Mouse (Mus musculus): ENCODE measurements around the gene Exosc8.
"Not testable (repeated sequence)": the region's sequence is repeated elsewhere in the genome, so short reads cannot be mapped to it uniquely, and the experiment has no call there.

The Exosc8 gene

DNA sequence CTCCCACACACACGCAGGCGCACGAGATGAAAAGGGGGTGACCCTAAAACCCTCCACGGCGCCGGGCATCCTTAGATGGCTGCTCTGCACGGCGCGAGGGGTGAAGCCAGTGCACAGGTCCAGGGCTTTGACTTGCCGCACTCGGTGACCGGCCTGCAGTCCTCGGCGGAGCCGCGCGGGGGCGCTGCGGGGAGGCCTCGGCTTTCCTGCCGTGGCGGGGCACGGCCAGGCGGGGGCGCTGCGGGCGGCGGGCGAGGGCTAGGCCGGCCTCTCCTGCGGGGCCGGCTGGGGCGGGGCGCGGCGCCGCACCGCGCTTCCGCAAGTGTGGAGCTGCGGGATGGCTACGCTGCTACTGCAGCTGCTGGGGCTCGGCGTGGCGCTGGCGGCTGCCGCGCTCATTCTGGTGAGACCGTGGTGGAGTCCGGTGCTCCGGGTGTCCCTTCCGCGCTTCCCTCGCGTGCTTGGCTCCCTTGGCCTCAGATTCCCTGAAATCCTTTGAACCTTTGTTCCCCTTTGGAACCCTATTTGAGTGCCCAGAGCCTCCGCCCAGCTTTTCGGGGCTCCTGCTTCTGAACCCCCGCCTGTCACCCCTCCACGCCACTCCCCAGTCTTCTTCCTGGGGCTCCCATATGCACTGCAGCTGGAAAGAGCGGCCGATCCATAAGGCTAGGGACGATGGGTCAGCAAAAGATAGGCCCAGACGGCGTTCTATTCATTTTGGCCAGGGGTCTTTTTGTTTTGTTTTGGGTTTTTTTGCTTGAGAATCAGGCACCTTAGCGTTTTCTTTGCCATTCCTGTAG is at the start of gene Exosc8, which contains the start of gene Alg5:
Exosc8 (minus strand) TSS at position 147 of the 800 bp plus-strand sequence.
Alg5 (plus strand) TSS at position 293 of the 800 bp plus-strand sequence.
- peak; percentile 73 to 74 for DNase-seq (ENCODE audit: low spot score in 2 of 2)

GRCm38 (mm10) chr3:54775989-54776631 is 40.9 kb upstream of the Exosc8 start:
- DNase-seq (ENCODE audit: low spot score in 2 of 2): no peak

GRCm38 (mm10) chr3:54773613-54774012 is 38.4 kb upstream of the Exosc8 start:
- no peak for DNase-seq (ENCODE audit: low spot score in 2 of 2)

GRCm38 (mm10) chr3:54769349-54770275 is 34.4 kb upstream of the Exosc8 start:
- DNase-seq (ENCODE audit: low spot score in 2 of 2): no peak

GRCm38 (mm10) chr3:54768592-54768991 is 33.4 kb upstream of the Exosc8 start:
- no peak for DNase-seq (ENCODE audit: low spot score in 2 of 2)

DNA sequence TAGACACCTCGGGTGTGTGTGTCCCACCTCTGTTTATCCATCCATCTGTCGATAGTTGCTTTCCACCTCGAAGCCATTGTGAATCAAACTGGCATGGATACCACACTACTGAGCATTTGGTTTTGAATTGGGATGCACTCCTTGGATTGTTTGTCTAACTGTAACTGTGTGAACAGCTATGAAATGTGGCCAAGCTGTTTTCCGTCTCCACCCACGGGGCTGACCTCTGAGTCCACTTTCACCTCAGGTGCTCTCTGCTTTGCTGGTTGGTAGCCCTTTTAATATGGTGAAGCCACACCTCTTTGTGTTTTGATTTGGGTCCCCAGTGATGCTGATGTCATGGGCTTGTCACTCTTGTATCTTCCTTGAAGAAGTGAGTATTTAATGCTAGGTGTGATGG is 31.6 kb upstream of the Exosc8 start:
- DNase-seq (ENCODE audit: low spot score in 2 of 2): no peak

- DNase-seq (ENCODE audit: low spot score in 2 of 2): no peak
These were observed 30.8 kb upstream of the Exosc8 start for GRCm38 (mm10) chr3:54766034-54766433.

GRCm38 (mm10) chr3:54765521-54765920 is 30.3 kb upstream of the Exosc8 start:
- not testable (repeated sequence) for DNase-seq (ENCODE audit: low spot score in 2 of 2)

DNA sequence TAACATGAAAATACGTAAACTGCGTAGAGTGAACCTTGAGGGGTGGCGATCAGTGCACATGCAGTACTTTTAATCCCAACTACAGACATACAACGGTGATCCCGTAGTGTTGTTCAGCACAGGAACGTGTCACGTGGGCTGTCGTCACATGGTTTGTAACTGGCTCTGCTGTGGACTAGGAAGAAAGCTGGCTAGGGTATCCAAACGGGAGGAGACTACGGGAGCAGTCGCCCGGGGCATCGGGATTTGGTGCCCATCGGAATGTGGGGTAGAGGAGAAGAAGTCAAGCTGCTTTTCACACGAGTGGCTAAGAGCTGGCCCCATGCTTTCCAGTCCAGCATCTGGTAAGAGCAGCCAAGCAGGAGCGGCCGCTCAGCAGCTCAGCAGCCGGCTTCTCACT is 29.2 kb upstream of the Exosc8 start:
- DNase-seq (ENCODE audit: low spot score in 2 of 2): peak; percentile 7 to 31

- DNase-seq (ENCODE audit: low spot score in 2 of 2): no peak
These were observed 26.1 kb upstream of the Exosc8 start for GRCm38 (mm10) chr3:54761258-54761657.

DNA sequence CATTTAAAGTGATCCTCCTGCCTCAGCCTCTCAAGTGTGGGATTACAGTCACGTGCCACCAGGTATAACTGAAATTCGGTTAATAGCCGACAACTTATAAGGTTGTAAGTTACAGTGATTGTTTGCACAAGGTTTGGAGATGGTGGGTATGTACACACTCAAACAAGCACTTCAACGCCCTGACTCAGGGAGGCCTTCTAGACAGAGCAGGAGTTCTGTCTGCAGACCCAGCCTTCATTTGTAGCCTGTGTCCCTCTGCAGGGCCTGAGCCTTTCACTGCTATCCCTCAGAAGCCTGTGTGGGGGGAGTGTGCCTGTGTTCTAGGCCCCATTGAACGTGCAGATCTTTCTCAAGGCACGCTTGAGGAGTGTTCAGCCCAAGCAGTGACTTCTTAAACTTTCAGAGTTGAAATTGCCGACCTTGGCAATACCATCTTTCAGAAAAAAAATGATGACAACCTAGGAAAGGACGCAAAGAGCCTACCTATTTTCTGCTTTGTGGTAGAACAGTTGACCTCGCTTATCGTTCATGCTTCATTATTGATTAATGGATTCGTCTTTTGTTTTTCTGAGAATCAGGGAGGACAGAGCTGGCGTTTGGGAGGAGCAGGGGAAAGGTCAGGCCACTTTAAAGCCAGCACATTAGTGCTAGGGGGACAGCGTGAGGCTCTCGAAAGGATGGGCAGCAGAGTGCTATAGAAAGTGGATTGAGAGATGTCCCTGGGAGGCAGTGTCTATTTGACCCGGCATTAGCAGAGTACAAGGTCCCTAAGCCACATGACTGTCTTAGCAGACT is 25.3 kb upstream of the Exosc8 start:
- no peak for DNase-seq (ENCODE audit: low spot score in 2 of 2)

DNA sequence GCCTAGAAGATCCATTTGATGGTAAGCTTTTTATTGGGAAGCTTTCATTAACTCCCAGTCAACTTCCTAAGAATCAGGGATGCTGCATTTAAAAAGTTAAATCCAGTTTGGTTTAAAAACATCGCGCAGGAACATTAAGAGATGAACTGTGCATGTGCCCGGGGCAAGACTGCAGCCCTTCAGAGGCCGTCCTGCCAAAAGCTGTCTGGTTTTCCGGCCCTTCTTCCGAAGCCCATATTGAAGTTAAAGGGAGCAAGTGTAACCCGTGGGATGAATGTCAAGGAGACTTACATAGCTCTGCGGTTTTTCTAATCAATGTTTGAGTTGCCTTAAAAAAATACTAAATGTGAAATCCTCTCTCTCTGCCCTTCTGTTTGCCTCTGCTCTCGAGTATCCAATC is 24.0 kb upstream of the Exosc8 start:
- DNase-seq (ENCODE audit: low spot score in 2 of 2): no peak

- DNase-seq (ENCODE audit: low spot score in 2 of 2): no peak
These were observed 22.3 kb upstream of the Exosc8 start for GRCm38 (mm10) chr3:54757446-54757845.

- peak; percentile 32 to 35 for DNase-seq (ENCODE audit: low spot score in 2 of 2)
These were observed 20.9 kb upstream of the Exosc8 start for GRCm38 (mm10) chr3:54756058-54756457.

DNA sequence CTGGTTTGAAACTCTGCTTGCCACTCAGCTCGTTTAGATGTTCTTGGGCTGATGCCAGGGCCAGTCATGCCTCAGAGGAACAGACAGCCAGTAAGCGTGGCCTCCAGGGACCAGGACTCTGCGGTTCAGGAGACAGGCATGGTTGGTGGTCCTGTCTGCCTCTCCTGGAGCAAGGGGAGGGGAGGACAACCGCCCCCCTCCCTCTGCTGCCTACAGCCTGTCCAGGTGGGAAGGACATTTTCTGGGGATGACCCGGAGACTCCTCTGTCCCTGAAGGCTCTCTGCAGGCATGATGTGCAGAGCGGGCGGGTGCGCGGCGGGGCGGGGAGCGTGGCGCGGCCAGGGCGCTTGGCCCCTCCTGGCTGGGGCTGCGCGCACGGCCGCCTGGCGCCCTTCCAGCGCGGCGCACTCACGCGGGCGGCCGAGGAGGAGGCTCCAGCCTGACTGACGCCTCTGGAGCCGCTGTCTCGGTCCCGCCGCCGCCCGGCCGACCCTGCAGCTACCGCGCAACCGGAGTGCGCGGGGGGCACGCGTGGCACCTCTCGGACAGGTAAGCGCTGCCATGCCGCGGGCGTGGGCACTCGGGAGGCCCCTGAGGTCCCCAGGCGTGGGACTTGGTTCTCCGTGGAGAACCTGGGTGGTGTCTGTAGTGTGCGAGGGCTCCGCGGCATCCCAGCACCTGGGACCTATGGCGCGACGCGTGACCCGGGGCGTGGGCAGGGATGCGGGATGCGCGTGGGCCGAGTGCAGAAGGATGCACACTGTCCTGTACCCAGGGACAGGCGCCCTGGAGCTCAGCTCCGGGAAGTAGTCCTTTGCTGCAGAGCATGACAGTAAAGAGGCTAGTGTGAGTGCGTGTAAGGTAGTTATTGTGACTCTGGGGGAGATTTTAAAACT is 20.2 kb upstream of the Exosc8 start, which contains the start of gene Smad9:
Smad9 (plus strand) TSS at position 438 of the 897 bp plus-strand sequence.
- DNase-seq (ENCODE audit: low spot score in 2 of 2): peak; percentile 46 to 49

- no peak for DNase-seq (ENCODE audit: low spot score in 2 of 2)
These were observed 18.2 kb upstream of the Exosc8 start for GRCm38 (mm10) chr3:54753411-54753810.

DNA sequence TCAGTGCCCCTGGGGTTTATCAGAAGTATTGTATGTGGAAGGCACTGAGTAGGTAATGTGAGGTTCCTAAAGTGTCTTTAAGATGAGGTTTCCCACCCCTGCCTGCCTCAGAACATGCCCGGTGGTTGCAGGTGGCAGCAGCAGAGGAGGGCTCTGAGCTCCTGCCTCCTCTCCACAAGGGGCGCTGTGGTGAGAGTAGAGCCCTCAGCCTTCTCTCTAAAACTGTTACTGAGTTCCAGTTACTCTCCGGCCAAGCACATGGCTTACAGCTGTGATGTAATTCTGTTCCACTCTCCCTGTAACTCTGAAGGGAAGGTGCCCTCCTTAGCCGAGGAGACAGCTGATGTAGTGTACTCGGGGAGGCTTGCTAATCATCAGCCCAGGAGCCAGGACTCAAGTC is 10.6 kb upstream of the Exosc8 start:
- no peak for DNase-seq (ENCODE audit: low spot score in 2 of 2)

DNA sequence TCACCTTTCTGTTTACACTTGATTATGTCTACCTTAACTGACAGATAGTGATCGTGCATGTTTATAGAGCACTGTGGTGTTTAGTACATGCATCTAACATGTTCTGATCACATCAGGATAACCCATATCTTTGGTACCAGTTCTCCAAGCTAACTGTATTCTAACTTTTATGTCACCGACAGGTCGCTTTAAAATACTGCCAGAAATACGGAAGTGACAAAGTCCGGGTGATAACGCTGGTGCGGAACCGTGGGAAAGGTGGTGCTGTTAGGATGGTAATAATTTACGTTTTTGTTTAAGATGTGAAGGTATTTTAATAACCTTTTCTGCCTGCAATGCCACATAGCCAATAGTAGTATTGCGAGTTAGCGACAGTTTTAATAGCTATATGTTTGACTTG is 6.8 kb upstream of the Exosc8 start:
- DNase-seq (ENCODE audit: low spot score in 2 of 2): no peak

GRCm38 (mm10) chr3:54737317-54737716 is 2.1 kb upstream of the Exosc8 start:
- DNase-seq (ENCODE audit: low spot score in 2 of 2): no peak

All from right cerebral cortex, postnatal 36 days (tissue).